Mouse (Mus musculus): ENCODE results near the gene 2810408A11Rik. TPM values are rescaled to one million over a fixed set of nuclear protein-coding genes. Genes with fewer than 3 reads are reported as not detected.

2810408A11Rik gene
- total and polyA plus RNA-seq, 2 experiments from 2014 or later = 3.9 to 6.3 TPM

DNA sequence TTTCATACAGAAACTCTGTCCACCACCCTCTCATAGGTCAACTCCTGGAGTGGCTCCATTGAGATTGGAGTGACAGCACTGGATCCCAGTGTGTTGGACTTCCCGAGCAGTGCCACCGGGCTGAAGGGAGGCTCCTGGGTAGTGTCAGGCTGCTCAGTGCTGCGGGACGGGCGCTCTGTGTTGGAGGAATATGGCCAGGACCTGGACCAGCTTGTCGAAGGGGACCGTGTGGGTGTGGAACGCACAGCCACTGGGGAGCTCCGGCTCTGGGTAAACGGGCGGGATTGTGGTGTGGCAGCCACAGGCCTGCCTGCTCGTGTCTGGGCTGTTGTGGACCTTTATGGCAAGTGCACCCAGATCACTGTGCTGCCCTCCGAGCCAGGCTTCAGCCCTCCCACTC, 2.2 kb upstream of the 2810408A11Rik start:
- Histone ChIP-seq H3K4me1 (ENCODE audit: control insufficient read depth, insufficient read depth) (peaks cover 18% of the 10 kb centered on the region; the same call in 1 of the 2 replicates), H3K27me3 (ENCODE audit: control insufficient read depth, insufficient read depth, low read length) (no peaks in the 10 kb centered on the region), H3K27ac (ENCODE audit: low read depth) (no peak overlapping the region; the same call in 1 of the 2 replicates), H3K9ac (replicated peaks; ENCODE audit: low read depth, low read length) (peak overlapping the region; percentile 85; the same call in 1 of the 2 replicates), H3K4me2 (ENCODE audit: low read depth, low read length) (0 out of 2 replicates have a peak overlapping the region, but pooled peaks have one; percentile 83), H3K4me3 (ENCODE audit: low read depth, low read length) (peak overlapping the region; percentile 72; the same call in 1 of the 2 replicates), H3K9me3 (replicated peaks; ENCODE audit: control insufficient read depth, low read length) (no peaks in the 10 kb centered on the region), H3K36me3 (replicated peaks; ENCODE audit: control insufficient read depth, insufficient read depth, low read length) (peaks cover 40% of the 10 kb centered on the region)
- no peak for DNase-seq (ENCODE audit: low spot score)
- TF ChIP-seq EP300 (IDR thresholded peaks at IDR 0.05; ENCODE audit: low read depth) (no peak), CTCF (IDR thresholded peaks at IDR 0.05; ENCODE audit: low read depth) (no peak)
- WGBS = 81% methylated on average over 13 of the region's 13 CpGs
- ATAC-seq (ENCODE audit: insufficient read depth, low read depth) = no peak

DNA sequence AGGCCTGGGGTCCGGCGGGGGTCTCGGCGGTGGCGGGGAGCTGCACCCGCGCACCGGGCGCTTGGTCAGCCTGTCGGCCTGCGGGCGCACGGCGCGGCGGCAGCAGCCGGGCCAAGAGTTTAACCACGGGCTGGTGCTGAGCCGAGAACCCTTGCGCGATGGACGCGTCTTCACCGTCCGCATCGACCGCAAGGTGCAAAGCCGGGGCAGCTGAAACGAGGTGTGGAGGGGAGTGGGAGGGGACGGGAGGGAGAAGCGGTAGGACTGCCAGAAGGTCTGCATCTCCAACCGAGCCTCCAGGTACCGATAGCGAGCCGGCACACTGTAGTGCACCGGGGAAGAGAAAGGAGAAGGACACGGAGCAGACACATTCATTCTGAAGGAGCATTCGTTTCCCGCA, 1.2 kb upstream of the 2810408A11Rik start:
- no peak for TF ChIP-seq CTCF (IDR thresholded peaks at IDR 0.05; ENCODE audit: low read depth)
- peak overlapping the region; percentile 85 for H3K9ac ChIP-seq (replicated peaks; ENCODE audit: low read depth, low read length)
- H3K9me3 ChIP-seq (replicated peaks; ENCODE audit: control insufficient read depth, low read length) = no peaks in the 10 kb centered on the region
- ATAC-seq (ENCODE audit: insufficient read depth, low read depth) (peak; percentile 3), DNase-seq (ENCODE audit: low spot score) (no peak)
- H3K4me3 ChIP-seq (ENCODE audit: low read depth, low read length) = peak overlapping the region; percentile 72
- H3K4me1 ChIP-seq (ENCODE audit: control insufficient read depth, insufficient read depth) = peaks cover 18% of the 10 kb centered on the region; the same call in 1 of the 2 replicates
- peak overlapping the region; percentile 83 for H3K4me2 ChIP-seq (ENCODE audit: low read depth, low read length)
- WGBS = 1% methylated on average over 38 of the region's 39 CpGs
- peaks cover 30% of the 10 kb centered on the region for H3K36me3 ChIP-seq (replicated peaks; ENCODE audit: control insufficient read depth, insufficient read depth, low read length)
- no peaks in the 10 kb centered on the region for H3K27me3 ChIP-seq (ENCODE audit: control insufficient read depth, insufficient read depth, low read length)
- peak overlapping the region; percentile 95 for H3K27ac ChIP-seq (ENCODE audit: low read depth)

DNA sequence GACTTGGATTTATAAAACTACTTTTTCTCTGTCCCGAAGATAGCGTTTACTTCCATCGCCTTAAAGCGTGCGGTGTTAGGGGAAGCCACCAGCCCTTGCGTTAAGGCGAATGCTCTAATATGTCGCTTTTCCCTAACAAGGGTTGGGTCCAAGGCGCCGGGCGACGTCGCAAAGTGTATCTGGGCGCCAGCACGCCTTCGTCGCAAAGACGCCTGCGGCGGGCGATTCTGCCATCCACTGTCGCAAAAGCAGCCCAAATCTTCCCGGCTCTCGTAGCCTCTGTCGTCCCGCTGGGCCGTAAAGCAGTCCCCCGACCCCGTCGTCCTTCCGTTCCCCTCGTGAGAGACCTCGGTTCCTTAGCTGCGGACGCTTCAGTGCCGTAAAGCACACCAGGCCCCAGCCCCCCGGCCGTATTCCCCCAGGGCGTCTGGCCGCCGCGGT, 639 bp upstream of the 2810408A11Rik start:
- H3K36me3 ChIP-seq (replicated peaks; ENCODE audit: control insufficient read depth, insufficient read depth, low read length) = peaks cover 24% of the 10 kb centered on the region
- no peaks in the 10 kb centered on the region for H3K27me3 ChIP-seq (ENCODE audit: control insufficient read depth, insufficient read depth, low read length)
- peaks cover 18% of the 10 kb centered on the region; the same call in 1 of the 2 replicates for H3K4me1 ChIP-seq (ENCODE audit: control insufficient read depth, insufficient read depth)
- under 1% methylated on average over 42 of the region's 42 CpGs for WGBS
- H3K9ac ChIP-seq (replicated peaks; ENCODE audit: low read depth, low read length) = peak overlapping the region; percentile 85
- TF ChIP-seq EP300 (IDR thresholded peaks at IDR 0.05; ENCODE audit: low read depth) (0 out of 2 replicates have a peak, but pooled peaks have one; percentile 38), CTCF (IDR thresholded peaks at IDR 0.05; ENCODE audit: low read depth) (no peak)
- DNase-seq (ENCODE audit: low spot score) (peak; percentile 98), ATAC-seq (ENCODE audit: insufficient read depth, low read depth) (peak; percentile 85)
- peak overlapping the region; percentile 83 for H3K4me2 ChIP-seq (ENCODE audit: low read depth, low read length)
- peak overlapping the region; percentile 72 for H3K4me3 ChIP-seq (ENCODE audit: low read depth, low read length)
- H3K27ac ChIP-seq (ENCODE audit: low read depth) = peak overlapping the region; percentile 95
- H3K9me3 ChIP-seq (replicated peaks; ENCODE audit: control insufficient read depth, low read length) = no peaks in the 10 kb centered on the region

DNA sequence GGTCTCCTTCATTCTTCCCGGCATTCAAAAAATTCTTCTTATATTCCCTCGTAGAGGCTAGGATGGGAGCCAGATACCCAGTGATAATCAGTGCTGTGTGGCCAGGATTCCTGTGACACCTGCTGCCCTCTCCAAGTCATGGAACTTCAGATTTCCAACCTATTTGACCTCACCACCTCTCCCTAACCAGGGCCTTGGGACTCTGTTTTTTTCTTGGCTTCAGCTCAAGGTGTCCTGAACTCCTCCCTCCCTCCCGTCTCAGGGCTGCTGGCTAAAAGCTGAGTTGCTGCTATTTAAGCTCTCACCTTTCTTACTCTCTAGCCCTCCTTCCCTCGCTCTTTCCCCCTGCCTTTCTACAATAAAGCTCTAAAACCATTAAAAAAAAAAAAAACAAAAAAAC, 917 bp downstream of the 2810408A11Rik start:
- DNase-seq (ENCODE audit: low spot score) (no peak), ATAC-seq (ENCODE audit: insufficient read depth, low read depth) (no peak)
- H3K9me3 ChIP-seq (replicated peaks; ENCODE audit: control insufficient read depth, low read length) = no peaks in the 10 kb centered on the region
- no peaks in the 10 kb centered on the region for H3K27me3 ChIP-seq (ENCODE audit: control insufficient read depth, insufficient read depth, low read length)
- H3K36me3 ChIP-seq (replicated peaks; ENCODE audit: control insufficient read depth, insufficient read depth, low read length) = peaks cover 11% of the 10 kb centered on the region
- H3K4me1 ChIP-seq (ENCODE audit: control insufficient read depth, insufficient read depth) = peaks cover 18% of the 10 kb centered on the region; the same call in 1 of the 2 replicates
- TF ChIP-seq CTCF (IDR thresholded peaks at IDR 0.05; ENCODE audit: low read depth) (no peak), EP300 (IDR thresholded peaks at IDR 0.05; ENCODE audit: low read depth) (no peak)
- peak overlapping the region; percentile 83 for H3K4me2 ChIP-seq (ENCODE audit: low read depth, low read length)
- no peak overlapping the region for H3K27ac ChIP-seq (ENCODE audit: low read depth)
- 35% methylated on average over 4 of the region's 4 CpGs for WGBS
- H3K9ac ChIP-seq (replicated peaks; ENCODE audit: low read depth, low read length) = no peak overlapping the region; the same call in none of the 2 replicates
- H3K4me3 ChIP-seq (ENCODE audit: low read depth, low read length) = peak overlapping the region; percentile 72

DNA sequence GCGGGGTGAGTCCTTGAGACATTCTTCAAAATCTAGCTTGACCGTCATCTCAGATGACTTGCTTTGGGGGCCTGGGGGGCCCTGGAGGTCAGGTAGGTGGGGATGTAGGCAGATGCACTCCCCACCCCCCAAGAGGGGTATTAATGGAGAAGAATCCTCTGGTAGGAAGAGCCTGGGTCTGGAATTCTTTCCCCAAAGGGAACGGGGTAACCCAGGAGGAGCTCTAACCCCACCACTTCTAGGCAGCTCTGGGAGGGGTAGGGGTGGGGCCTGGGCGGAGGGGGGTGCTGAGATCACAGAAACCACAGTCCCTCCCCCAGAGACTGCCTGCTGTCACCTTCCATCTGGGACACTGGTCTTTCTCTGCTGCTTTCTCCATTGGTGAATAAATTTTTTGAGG, 5.5 kb downstream of the 2810408A11Rik start, which contains the start of gene Acap1:
TSS of gene Acap1 (minus strand) at position 249 of the 400 bp plus-strand sequence.
- Histone ChIP-seq H3K4me3 (ENCODE audit: low read depth, low read length) (no peak within 1 kb of the TSS; the same call in 1 of the 2 replicates), H3K4me1 (ENCODE audit: control insufficient read depth, insufficient read depth) (peaks cover 18% of the 10 kb centered on the region), H3K9me3 (replicated peaks; ENCODE audit: control insufficient read depth, low read length) (no peaks in the 10 kb centered on the region), H3K9ac (replicated peaks; ENCODE audit: low read depth, low read length) (no peak within 1 kb of the TSS), H3K4me2 (ENCODE audit: low read depth, low read length) (no peak within 1 kb of the TSS), H3K36me3 (replicated peaks; ENCODE audit: control insufficient read depth, insufficient read depth, low read length) (no peaks in the 10 kb centered on the region), H3K27ac (ENCODE audit: low read depth) (peak within 1 kb of the TSS; percentile 40; the same call in 1 of the 2 replicates), H3K27me3 (ENCODE audit: control insufficient read depth, insufficient read depth, low read length) (peaks cover 8% of the 10 kb centered on the region; the same call in 1 of the 2 replicates)
- no peak for ATAC-seq (ENCODE audit: insufficient read depth, low read depth)
- DNase-seq (ENCODE audit: low spot score) = no peak
- no peak for TF ChIP-seq EP300 (IDR thresholded peaks at IDR 0.05; ENCODE audit: low read depth)
- TF ChIP-seq CTCF (IDR thresholded peaks at IDR 0.05; ENCODE audit: low read depth) = no peak
- WGBS = 66% methylated on average over 4 of the region's 4 CpGs
